Mouse (Mus musculus): ENCODE measurements at regions not wholly inside any gene's neighbourhood (a gene's known extent, or its start where the extent isn't known, plus 50 kb on each side); places are given as distances from the start of the nearest gene placed in this dataset.

GRCm38 (mm10) chr11:19227716-19228115 lies 208.9 kb upstream of the Meis1 start:
- no peak for DNase-seq (ENCODE audit: low read depth in 1 of 2, low spot score in 2 of 2)

- DNase-seq (ENCODE audit: low read depth in 1 of 2, low spot score in 2 of 2), result no peak
These were observed 227.8 kb upstream of the Meis1 start for GRCm38 (mm10) chr11:19246390-19247114.

- DNase-seq (ENCODE audit: low read depth in 1 of 2, low spot score in 2 of 2), result no peak
These were observed 234.8 kb upstream of the Meis1 start for GRCm38 (mm10) chr11:19253605-19254004.

GRCm38 (mm10) chr11:19254183-19254582 lies 235.4 kb upstream of the Meis1 start:
- DNase-seq (ENCODE audit: low read depth in 1 of 2, low spot score in 2 of 2), result no peak

- no peak for DNase-seq (ENCODE audit: low read depth in 1 of 2, low spot score in 2 of 2)
These were observed 238.8 kb upstream of the Meis1 start for GRCm38 (mm10) chr11:19257549-19257948.

GRCm38 (mm10) chr11:19262832-19263231 lies 244.0 kb upstream of the Meis1 start:
- DNase-seq (ENCODE audit: low read depth in 1 of 2, low spot score in 2 of 2), result no peak

GRCm38 (mm10) chr11:19264798-19265671 lies 246.2 kb upstream of the Meis1 start:
- DNase-seq (ENCODE audit: low read depth in 1 of 2, low spot score in 2 of 2), result no peak

- DNase-seq (ENCODE audit: low read depth in 1 of 2, low spot score in 2 of 2), result no peak
These were observed 246.8 kb upstream of the Meis1 start for GRCm38 (mm10) chr11:19265672-19265972.

- no peak for DNase-seq (ENCODE audit: low read depth in 1 of 2, low spot score in 2 of 2)
These were observed 272.2 kb upstream of the Meis1 start for GRCm38 (mm10) chr11:19290971-19291370.

GRCm38 (mm10) chr11:19299411-19299810 lies 280.6 kb upstream of the Meis1 start:
- no peak for DNase-seq (ENCODE audit: low read depth in 1 of 2, low spot score in 2 of 2)

- DNase-seq (ENCODE audit: low read depth in 1 of 2, low spot score in 2 of 2), result no peak
These were observed 287.9 kb upstream of the Meis1 start for GRCm38 (mm10) chr11:19306687-19307086.

GRCm38 (mm10) chr11:19330685-19331239 lies 312.0 kb upstream of the Meis1 start:
- no peak for DNase-seq (ENCODE audit: low read depth in 1 of 2, low spot score in 2 of 2)

GRCm38 (mm10) chr11:19332274-19332673 lies 313.5 kb upstream of the Meis1 start:
- no peak for DNase-seq (ENCODE audit: low read depth in 1 of 2, low spot score in 2 of 2)

- DNase-seq (ENCODE audit: low read depth in 1 of 2, low spot score in 2 of 2), result no peak
These were observed 313.9 kb upstream of the Meis1 start for GRCm38 (mm10) chr11:19332727-19333126.

GRCm38 (mm10) chr11:19333908-19334487 lies 315.2 kb upstream of the Meis1 start:
- no peak for DNase-seq (ENCODE audit: low read depth in 1 of 2, low spot score in 2 of 2)

- no peak for DNase-seq (ENCODE audit: low read depth in 1 of 2, low spot score in 2 of 2)
These were observed 316.6 kb upstream of the Meis1 start for GRCm38 (mm10) chr11:19335384-19335783.

- no peak for DNase-seq (ENCODE audit: low read depth in 1 of 2, low spot score in 2 of 2)
These were observed 321.0 kb upstream of the Meis1 start for GRCm38 (mm10) chr11:19339721-19340317.

- DNase-seq (ENCODE audit: low read depth in 1 of 2, low spot score in 2 of 2), result no peak
These were observed 322.1 kb upstream of the Meis1 start for GRCm38 (mm10) chr11:19340889-19341288.

- DNase-seq (ENCODE audit: low read depth in 1 of 2, low spot score in 2 of 2), result no peak
These were observed 322.6 kb upstream of the Meis1 start for GRCm38 (mm10) chr11:19341379-19341778.

- DNase-seq (ENCODE audit: low read depth in 1 of 2, low spot score in 2 of 2), result no peak
These were observed 324.0 kb upstream of the Meis1 start for GRCm38 (mm10) chr11:19342803-19343202.

- no peak for DNase-seq (ENCODE audit: low read depth in 1 of 2, low spot score in 2 of 2)
These were observed 327.6 kb upstream of the Meis1 start for GRCm38 (mm10) chr11:19346276-19346826.
